Mouse (Mus musculus): Measurements from ENCODE around the gene Mgst3. TPM values are rescaled to one million over a fixed set of nuclear protein-coding genes. Genes with fewer than 3 reads are reported as not detected.

Gene Mgst3
- total RNA-seq, 1 experiment: 34.4 TPM

DNA sequence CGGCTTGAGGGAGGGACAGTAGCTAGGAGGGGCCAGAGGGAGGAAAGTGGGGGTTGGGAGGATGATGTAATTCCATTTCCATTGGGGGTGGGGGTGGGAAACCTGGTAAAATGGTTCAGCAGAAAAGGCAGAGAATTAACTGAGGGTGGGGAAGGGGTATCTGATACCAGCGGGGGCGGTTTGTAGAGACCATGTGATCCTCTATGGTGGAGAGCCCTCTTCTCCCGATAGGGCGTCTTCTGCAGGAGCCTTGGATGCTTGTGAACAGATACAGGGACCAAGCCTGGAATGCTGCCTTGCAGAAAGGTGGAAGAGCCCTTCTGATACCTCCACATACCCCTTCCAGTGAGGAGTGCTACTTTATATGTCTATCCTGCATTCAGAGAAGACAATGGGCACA, 10.5 kb downstream of the Mgst3 start:
- H3K9me3 ChIP-seq (ENCODE audit: control insufficient read depth, insufficient read depth, low read depth, low read length): no peaks in the 10 kb centered on the region
- no peak for DNase-seq (ENCODE audit: low read depth, low spot score)
- H3K27ac ChIP-seq (ENCODE audit: insufficient read depth, low read depth, low read length, poor library complexity, severe bottlenecking): no peak overlapping the region
- TF ChIP-seq ZC3H11A (IDR thresholded peaks at IDR 0.05; ENCODE audit: borderline replicate concordance, low read depth, low read length): no peak
- no peak for TF ChIP-seq HCFC1 (IDR thresholded peaks at IDR 0.05; ENCODE audit: borderline replicate concordance, insufficient read depth, low read length)
- no peak for TF ChIP-seq ZNF384 (IDR thresholded peaks at IDR 0.05; ENCODE audit: low read depth, low read length)
- no peak for TF ChIP-seq CHD2 (IDR thresholded peaks at IDR 0.05; ENCODE audit: low read depth, low read length)
- TF ChIP-seq MAFK (IDR thresholded peaks at IDR 0.05; ENCODE audit: insufficient read depth, low read depth, low read length): no peak
- peaks cover 3 to 5% of the 10 kb centered on the region in 2 experiments; a peak in 2 of 4 replicates for H3K4me1 ChIP-seq (ENCODE audit: control insufficient read depth in 2 of 2, insufficient read depth in 2 of 2, low read length in 2 of 2, poor library complexity in 1 of 2)
- no peaks in the 10 kb centered on the region for H3K36me3 ChIP-seq (ENCODE audit: control insufficient read depth, insufficient read depth, low read length, poor library complexity, severe bottlenecking)
- no peak overlapping the region for H3K4me3 ChIP-seq (ENCODE audit: insufficient read depth in 1 of 2, low read depth in 1 of 2, low read length in 2 of 2, poor library complexity in 1 of 2, severe bottlenecking in 1 of 2)
- in situ Hi-C loops (cut with MboI; ENCODE audit: low sequenced_read_pairs in 2 of 2, unreplicated experiment in 2 of 2): no loop called here
- no peak overlapping the region for H3K9ac ChIP-seq (ENCODE audit: insufficient read depth, low read depth, low read length, poor library complexity, severe bottlenecking)

DNA sequence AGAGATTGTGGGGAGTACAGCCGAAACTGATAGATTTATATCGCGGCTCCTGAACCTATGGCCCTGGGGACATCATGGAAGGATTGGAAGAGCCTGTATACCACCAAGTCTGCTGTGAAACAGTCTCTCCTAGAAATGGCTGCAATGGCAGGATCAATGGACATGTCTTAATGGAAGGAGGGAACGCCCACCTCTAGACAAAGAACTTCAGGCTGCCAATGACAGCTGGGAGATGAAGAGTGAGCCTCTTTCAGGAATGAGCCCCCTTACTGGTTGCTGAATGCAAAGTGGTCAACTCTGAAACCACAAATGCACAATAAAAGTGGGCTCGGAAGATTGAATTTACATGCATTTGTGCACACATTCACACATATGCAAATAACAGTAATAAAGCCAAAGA, 10.9 kb downstream of the Mgst3 start:
- in situ Hi-C loops (cut with MboI; ENCODE audit: low sequenced_read_pairs in 2 of 2, unreplicated experiment in 2 of 2): no loop called here

DNA sequence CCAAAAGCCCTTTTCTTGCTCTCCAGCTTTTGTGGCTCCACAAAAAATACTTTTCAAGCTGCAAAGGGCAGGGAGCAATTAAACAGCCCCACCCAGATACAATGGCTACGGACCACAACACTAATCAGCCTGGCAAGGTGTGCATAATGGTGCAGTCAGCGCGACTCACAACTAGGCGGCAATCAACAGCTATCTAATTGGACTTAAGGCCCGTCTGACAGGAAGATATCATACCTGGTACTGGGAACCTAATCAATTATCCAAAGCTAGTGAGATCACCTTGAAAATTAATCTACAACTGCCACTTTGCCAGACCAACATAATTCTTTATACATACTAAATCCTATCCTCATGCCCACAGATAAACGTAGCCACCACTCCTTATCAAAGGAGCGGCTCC, 11.3 kb downstream of the Mgst3 start:
- Histone ChIP-seq H3K9ac (ENCODE audit: insufficient read depth, low read depth, low read length, poor library complexity, severe bottlenecking) (no peak overlapping the region), H3K36me3 (ENCODE audit: control insufficient read depth, insufficient read depth, low read length, poor library complexity, severe bottlenecking) (no peaks in the 10 kb centered on the region), H3K9me3 (ENCODE audit: control insufficient read depth, insufficient read depth, low read depth, low read length) (no peaks in the 10 kb centered on the region), H3K4me3 (ENCODE audit: insufficient read depth in 1 of 2, low read depth in 1 of 2, low read length in 2 of 2, poor library complexity in 1 of 2, severe bottlenecking in 1 of 2) (no peak overlapping the region), H3K4me1 (ENCODE audit: control insufficient read depth in 2 of 2, insufficient read depth in 2 of 2, low read length in 2 of 2, poor library complexity in 1 of 2) (peaks cover 3 to 5% of the 10 kb centered on the region in 2 experiments; a peak in 2 of 4 replicates), H3K27ac (ENCODE audit: insufficient read depth, low read depth, low read length, poor library complexity, severe bottlenecking) (no peak overlapping the region)
- TF ChIP-seq ZNF384 (IDR thresholded peaks at IDR 0.05; ENCODE audit: low read depth, low read length) (no peak), ZC3H11A (IDR thresholded peaks at IDR 0.05; ENCODE audit: borderline replicate concordance, low read depth, low read length) (no peak), MAFK (IDR thresholded peaks at IDR 0.05; ENCODE audit: insufficient read depth, low read depth, low read length) (no peak), HCFC1 (IDR thresholded peaks at IDR 0.05; ENCODE audit: borderline replicate concordance, insufficient read depth, low read length) (no peak), CHD2 (IDR thresholded peaks at IDR 0.05; ENCODE audit: low read depth, low read length) (no peak)
- in situ Hi-C loops (cut with MboI; ENCODE audit: low sequenced_read_pairs in 2 of 2, unreplicated experiment in 2 of 2): no loop called here
- DNase-seq (ENCODE audit: low read depth, low spot score): no peak

More for the DNA sequence above, 10.9 kb downstream of the Mgst3 start:
- H3K27ac ChIP-seq (ENCODE audit: insufficient read depth, low read depth, low read length, poor library complexity, severe bottlenecking): no peak overlapping the region
- no peak overlapping the region for H3K9ac ChIP-seq (ENCODE audit: insufficient read depth, low read depth, low read length, poor library complexity, severe bottlenecking)
- H3K4me3 ChIP-seq (ENCODE audit: insufficient read depth in 1 of 2, low read depth in 1 of 2, low read length in 2 of 2, poor library complexity in 1 of 2, severe bottlenecking in 1 of 2): no peak overlapping the region
- no peaks in the 10 kb centered on the region for H3K9me3 ChIP-seq (ENCODE audit: control insufficient read depth, insufficient read depth, low read depth, low read length)
- no peak for DNase-seq (ENCODE audit: low read depth, low spot score)
- no peak for TF ChIP-seq ZNF384 (IDR thresholded peaks at IDR 0.05; ENCODE audit: low read depth, low read length)
- no peaks in the 10 kb centered on the region for H3K36me3 ChIP-seq (ENCODE audit: control insufficient read depth, insufficient read depth, low read length, poor library complexity, severe bottlenecking)
- H3K4me1 ChIP-seq (ENCODE audit: control insufficient read depth in 2 of 2, insufficient read depth in 2 of 2, low read length in 2 of 2, poor library complexity in 1 of 2): peaks cover 3 to 5% of the 10 kb centered on the region in 2 experiments; a peak in 2 of 4 replicates

- Histone ChIP-seq H3K36me3 (ENCODE audit: control insufficient read depth, insufficient read depth, low read length, poor library complexity, severe bottlenecking) (no peaks in the 10 kb centered on the region), H3K4me3 (ENCODE audit: insufficient read depth in 1 of 2, low read depth in 1 of 2, low read length in 2 of 2, poor library complexity in 1 of 2, severe bottlenecking in 1 of 2) (no peak overlapping the region), H3K27ac (ENCODE audit: insufficient read depth, low read depth, low read length, poor library complexity, severe bottlenecking) (no peak overlapping the region), H3K4me1 (ENCODE audit: control insufficient read depth in 2 of 2, insufficient read depth in 2 of 2, low read length in 2 of 2, poor library complexity in 1 of 2) (peaks cover 3 to 5% of the 10 kb centered on the region in 2 experiments; a peak in 2 of 4 replicates), H3K9me3 (ENCODE audit: control insufficient read depth, insufficient read depth, low read depth, low read length) (no peaks in the 10 kb centered on the region), H3K9ac (ENCODE audit: insufficient read depth, low read depth, low read length, poor library complexity, severe bottlenecking) (no peak overlapping the region)
- DNase-seq (ENCODE audit: low read depth, low spot score): no peak
- TF ChIP-seq HCFC1 (IDR thresholded peaks at IDR 0.05; ENCODE audit: borderline replicate concordance, insufficient read depth, low read length): no peak
- no peak for TF ChIP-seq ZNF384 (IDR thresholded peaks at IDR 0.05; ENCODE audit: low read depth, low read length)
- TF ChIP-seq ZC3H11A (IDR thresholded peaks at IDR 0.05; ENCODE audit: borderline replicate concordance, low read depth, low read length): no peak
- in situ Hi-C loops (cut with MboI; ENCODE audit: low sequenced_read_pairs in 2 of 2, unreplicated experiment in 2 of 2): no loop called here
Observed at GRCm38 (mm10) chr1:167381050-167382015, 12.3 kb downstream of the Mgst3 start.
